Mouse (Mus musculus): ENCODE measurements around the gene Cpn2.

- TF ChIP-seq CTCF (IDR thresholded peaks at IDR 0.05; ENCODE audit: borderline replicate concordance, control insufficient read depth, extremely low read depth, insufficient read depth, low read length, poor library complexity) (no peak), POLR2A (IDR thresholded peaks at IDR 0.05; ENCODE audit: control insufficient read depth, extremely low read depth, insufficient read depth, low read length, poor library complexity) (no peak)
These were observed 9.6 kb downstream of the Cpn2 start for GRCm38 (mm10) chr16:30257718-30258117.
